Mouse (Mus musculus) neural tube, embryonic 15.5 days (tissue): Measurements from ENCODE around the gene Krt31. TPM values are rescaled to one million over a fixed set of nuclear protein-coding genes. Genes with fewer than 3 reads are reported as not detected.

ENCODE experiments used
- ATAC-seq: fragments of 200-750 bp; cut with Nextera tagmentation; 2 replicates; pipeline ENCODE4 v1.8.0; 2017; ENCODE audit warnings: mild to moderate bottlenecking, moderate TSS enrichment, moderate library complexity; ENCODE audit not compliant: low FRiP score
- H3K27ac ChIP-seq: fragments of 300-500 bp; sonication (generic); replicated peaks from 2 replicates; pipeline ENCODE4 v1.5.1; 2015; ENCODE audit warnings: mild to moderate bottlenecking, inconsistent platforms
- H3K27me3 ChIP-seq: fragments of 300-500 bp; sonication (generic); replicated peaks from 2 replicates; pipeline ENCODE4 v1.6.1; 2015; ENCODE audit warnings: inconsistent platforms
- H3K36me3 ChIP-seq: fragments of 300-500 bp; sonication (generic); 2 replicates; pipeline ENCODE4 v1.6.1; 2015; ENCODE audit warnings: inconsistent platforms
- H3K4me1 ChIP-seq: fragments of 300-500 bp; sonication (generic); 2 replicates; pipeline ENCODE4 v1.6.1; 2015; ENCODE audit warnings: inconsistent platforms
- H3K4me2 ChIP-seq: fragments of 300-500 bp; sonication (generic); 2 replicates; pipeline ENCODE4 v1.6.1; 2015; ENCODE audit warnings: inconsistent platforms, mild to moderate bottlenecking, moderate library complexity
- H3K4me3 ChIP-seq: fragments of 300-500 bp; sonication (generic); replicated peaks from 2 replicates; pipeline ENCODE4 v1.5.1; 2015; ENCODE audit warnings: mild to moderate bottlenecking, inconsistent platforms
- H3K9ac ChIP-seq: fragments of 300-500 bp; sonication (generic); replicated peaks from 2 replicates; pipeline ENCODE4 v1.6.1; 2015; ENCODE audit warnings: mild to moderate bottlenecking, inconsistent platforms
- H3K9me3 ChIP-seq: fragments of 300-500 bp; sonication (generic); replicated peaks from 2 replicates; pipeline ENCODE4 v1.6.1; 2016; ENCODE audit warnings: inconsistent platforms
- WGBS: fragments of 180-500 bp; shearing (Covaris S2); methylation state at CpG from one replicate; pipeline ENCODE4 v1.1.7; 2015; ENCODE audit warnings: mixed read lengths; 5-methylcytosine and 5-hydroxymethylcytosine counted together
- polyA plus RNA-seq: library from polyadenylated mRNA; unstranded; fragments of >200 nt; fragmentation: Nextera tagmentation; extraction: Ambion mirVana; gene quantifications from 2 replicates; pipeline ENCODE4 v1.2.1, GENCODE M21; 2015

The Krt31 gene
- polyA plus RNA-seq, 1 experiment from 2014 or later = not detected

DNA sequence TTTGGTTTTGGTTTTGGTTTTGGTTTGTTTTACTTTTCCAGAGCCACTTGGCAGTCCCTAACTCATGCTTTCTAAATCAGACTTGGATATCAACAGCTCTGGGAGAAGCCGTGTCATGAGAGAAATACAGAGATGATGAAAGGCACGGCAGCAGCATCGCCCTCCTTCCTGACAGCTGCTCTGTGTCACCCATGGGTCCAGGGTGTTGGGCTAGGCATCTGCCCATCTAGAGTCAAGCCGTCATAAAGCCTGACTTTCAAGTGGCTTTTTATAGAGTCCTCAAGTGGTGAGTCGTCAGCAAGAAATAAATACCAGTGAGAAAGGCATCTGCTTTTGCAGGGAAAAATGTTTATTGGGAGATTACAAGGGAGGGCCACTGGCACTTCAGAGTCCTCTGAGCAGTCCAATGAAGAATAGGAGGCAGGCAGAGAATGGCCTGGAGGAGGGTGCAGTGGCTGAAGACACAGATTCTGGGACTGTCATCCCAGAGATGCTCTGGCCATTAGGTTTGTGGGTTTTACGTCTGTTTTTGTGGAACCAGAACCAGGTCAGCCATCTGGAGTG, 4.0 kb downstream of the Krt31 start:
- Histone ChIP-seq H3K4me1 (no peaks in the 10 kb centered on the region), H3K9ac (no peak overlapping the region), H3K4me3 (no peak overlapping the region), H3K9me3 (no peaks in the 10 kb centered on the region), H3K4me2 (no peak overlapping the region), H3K36me3 (no peaks in the 10 kb centered on the region), H3K27ac (no peak overlapping the region), H3K27me3 (no peaks in the 10 kb centered on the region)
- no peak for ATAC-seq
- WGBS = 82% methylated on average over 6 of the region's 6 CpGs

DNA sequence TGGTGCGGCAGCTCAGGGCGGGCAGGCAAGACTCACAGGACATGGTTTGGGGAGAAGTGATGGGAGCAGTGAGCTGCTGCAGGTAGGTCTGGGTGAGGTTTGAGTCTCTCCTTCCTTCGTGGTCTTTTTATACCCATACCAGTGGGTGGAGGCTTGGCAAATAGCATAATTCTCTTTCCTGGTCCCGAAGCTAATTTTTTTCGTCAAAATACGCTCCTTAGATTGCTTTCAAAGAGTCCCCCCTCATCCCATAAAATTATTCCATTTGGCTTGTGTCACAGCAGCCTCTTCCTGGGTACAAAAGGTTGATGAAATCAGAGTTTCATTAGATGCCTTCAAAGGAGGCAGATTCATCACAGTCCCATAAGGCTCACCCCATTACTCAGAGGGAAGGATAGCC, 8.9 kb downstream of the Krt31 start, which contains the start of gene Krt34:
Krt34 (minus strand) TSS at position 101 of the 400 bp plus-strand sequence.
- Histone ChIP-seq H3K27me3 (no peaks in the 10 kb centered on the region), H3K36me3 (no peaks in the 10 kb centered on the region), H3K4me1 (no peaks in the 10 kb centered on the region), H3K9ac (no peak within 1 kb of the TSS), H3K4me2 (no peak within 1 kb of the TSS), H3K27ac (no peak within 1 kb of the TSS), H3K9me3 (no peaks in the 10 kb centered on the region), H3K4me3 (no peak within 1 kb of the TSS)
- no peak for ATAC-seq
- 85% methylated on average over 6 of the region's 6 CpGs for WGBS

DNA sequence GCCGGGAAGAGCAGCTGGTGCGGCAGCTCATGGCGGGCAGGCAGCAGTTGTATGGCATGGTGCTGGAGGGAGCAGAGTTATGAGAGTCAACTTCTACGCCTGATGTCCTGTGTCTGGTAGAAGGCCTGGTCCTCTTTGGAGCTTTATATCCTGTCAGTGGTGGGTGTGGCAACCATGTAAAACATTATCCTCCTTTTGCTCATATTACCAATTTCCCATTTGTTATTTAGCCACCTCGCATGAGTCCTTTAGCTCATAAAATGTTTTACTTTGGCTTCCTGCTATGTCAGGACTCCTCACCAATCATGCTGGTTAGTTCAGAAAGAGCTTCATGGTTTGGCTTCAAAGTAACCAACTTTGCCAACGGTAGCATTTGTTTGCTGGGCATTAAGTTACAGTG, 20.6 kb downstream of the Krt31 start, which contains the start of gene Krt33b:
Krt33b (minus strand) TSS at position 101 of the 400 bp plus-strand sequence.
- Histone ChIP-seq H3K4me3 (no peak within 1 kb of the TSS), H3K4me2 (no peak within 1 kb of the TSS), H3K36me3 (no peaks in the 10 kb centered on the region), H3K27ac (no peak within 1 kb of the TSS), H3K9ac (no peak within 1 kb of the TSS), H3K27me3 (no peaks in the 10 kb centered on the region), H3K9me3 (no peaks in the 10 kb centered on the region), H3K4me1 (no peaks in the 10 kb centered on the region)
- ATAC-seq = no peak
- whole genome bisulfite sequencing = 87% methylated on average over 6 of the region's 6 CpGs

DNA sequence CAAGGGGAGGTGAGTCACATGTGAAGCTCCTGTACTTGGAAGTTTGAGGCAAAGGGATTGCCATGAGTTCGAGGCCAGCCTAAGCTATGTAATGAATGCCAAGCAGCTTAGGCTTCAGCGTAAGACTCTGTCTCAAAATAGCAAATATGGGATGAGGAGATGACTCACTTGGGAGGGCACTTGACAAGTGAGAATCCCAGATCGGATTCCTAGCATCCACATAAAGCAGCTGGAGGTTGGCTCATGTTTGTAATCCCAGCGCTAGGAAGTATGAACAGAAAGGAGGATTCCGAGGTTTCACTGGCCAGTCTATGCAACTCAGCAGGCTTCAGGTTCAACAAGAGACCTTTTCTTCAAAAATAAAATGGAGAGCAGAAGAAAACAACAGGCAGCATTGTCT, 28.9 kb downstream of the Krt31 start:
- no peaks in the 10 kb centered on the region for H3K27me3 ChIP-seq
- 82% methylated on average over 5 of the region's 5 CpGs for WGBS
- H3K4me1 ChIP-seq = no peaks in the 10 kb centered on the region
- no peak overlapping the region for H3K9ac ChIP-seq
- ATAC-seq = no peak
- H3K27ac ChIP-seq = no peak overlapping the region
- H3K9me3 ChIP-seq = no peaks in the 10 kb centered on the region
- H3K36me3 ChIP-seq = no peaks in the 10 kb centered on the region
- no peak overlapping the region for H3K4me2 ChIP-seq
- H3K4me3 ChIP-seq = no peak overlapping the region

DNA sequence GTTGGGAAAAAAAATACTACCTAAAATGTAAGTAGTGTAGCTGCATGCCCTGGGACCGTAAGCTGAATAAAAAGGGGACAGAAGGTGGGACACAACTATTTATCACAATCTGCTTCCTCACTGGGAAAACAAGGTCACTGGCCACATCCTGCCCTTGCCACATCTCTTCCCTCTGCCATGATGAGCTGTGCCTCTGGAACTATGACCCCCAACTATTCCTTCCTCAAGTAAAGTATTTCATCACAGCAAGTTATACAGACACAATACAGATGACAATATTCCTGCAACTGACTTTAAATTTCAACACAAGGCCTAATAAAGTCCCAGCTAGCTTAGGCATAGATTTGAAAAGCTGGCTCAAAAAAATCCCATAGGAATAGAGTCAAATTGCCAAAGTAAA, 30.9 kb downstream of the Krt31 start:
- Histone ChIP-seq H3K9me3 (no peaks in the 10 kb centered on the region), H3K4me2 (no peak overlapping the region), H3K4me1 (no peaks in the 10 kb centered on the region), H3K9ac (no peak overlapping the region), H3K4me3 (no peak overlapping the region), H3K27me3 (no peaks in the 10 kb centered on the region), H3K36me3 (no peaks in the 10 kb centered on the region), H3K27ac (no peak overlapping the region)
- 94% methylated on average over 1 of the region's 1 CpGs for whole genome bisulfite sequencing
- ATAC-seq = no peak

DNA sequence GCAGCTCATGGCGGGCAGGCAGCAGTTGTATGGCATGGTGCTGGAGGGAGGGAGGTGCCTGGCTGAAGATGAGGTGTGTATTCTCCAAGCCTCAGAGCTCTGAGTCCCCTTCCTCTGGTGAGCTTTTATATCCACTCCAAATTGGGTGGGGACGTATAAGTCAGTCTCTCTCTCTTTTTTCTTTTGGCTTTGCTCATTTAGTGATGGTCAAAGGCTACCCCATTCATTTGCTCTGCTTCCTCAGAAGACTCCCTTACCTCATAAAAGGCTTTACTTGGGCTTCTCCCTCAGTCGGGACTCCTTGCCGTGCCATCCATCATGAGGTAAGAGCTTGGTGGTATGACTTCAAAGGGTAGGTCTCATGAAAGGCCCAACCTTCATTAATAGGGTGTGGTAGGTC, 34.2 kb downstream of the Krt31 start, which contains the start of gene Krt33a:
Krt33a (minus strand) TSS at position 101 of the 400 bp plus-strand sequence.
- no peak within 1 kb of the TSS for H3K9ac ChIP-seq
- 70% methylated on average over 4 of the region's 4 CpGs for WGBS
- no peaks in the 10 kb centered on the region for H3K4me1 ChIP-seq
- ATAC-seq = no peak
- no peak within 1 kb of the TSS for H3K4me2 ChIP-seq
- no peaks in the 10 kb centered on the region for H3K36me3 ChIP-seq
- no peaks in the 10 kb centered on the region for H3K9me3 ChIP-seq
- no peak within 1 kb of the TSS for H3K4me3 ChIP-seq
- H3K27me3 ChIP-seq = no peaks in the 10 kb centered on the region
- H3K27ac ChIP-seq = no peak within 1 kb of the TSS

DNA sequence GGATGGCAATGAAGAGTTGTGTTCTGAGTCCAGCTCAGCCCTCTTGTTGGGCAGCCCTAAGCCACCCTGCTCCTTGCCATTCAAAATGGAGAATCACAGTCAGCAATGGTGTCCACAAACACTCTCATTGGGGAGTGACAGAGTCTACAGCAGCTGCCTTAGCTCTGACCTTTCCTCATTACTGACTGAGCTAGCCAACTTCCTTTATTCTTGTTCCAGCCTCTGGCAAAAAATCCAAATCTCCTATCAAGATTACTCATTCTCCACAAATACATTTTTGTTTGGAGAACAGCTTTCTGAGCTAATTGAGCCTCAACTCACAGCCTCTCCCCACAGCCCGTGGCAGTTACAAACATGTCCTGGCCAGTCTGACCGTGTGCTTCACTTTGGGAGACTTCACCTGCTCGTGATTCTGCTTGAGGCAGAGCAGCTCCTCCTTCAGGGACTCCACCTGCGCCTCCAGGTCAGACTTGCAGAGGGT, 36.6 kb downstream of the Krt31 start:
- ATAC-seq = no peak
- Histone ChIP-seq H3K9ac (no peak overlapping the region), H3K4me2 (no peak overlapping the region), H3K27ac (no peak overlapping the region), H3K4me1 (no peaks in the 10 kb centered on the region), H3K9me3 (no peaks in the 10 kb centered on the region), H3K4me3 (no peak overlapping the region), H3K27me3 (no peaks in the 10 kb centered on the region), H3K36me3 (no peaks in the 10 kb centered on the region)
- 81% methylated on average over 4 of the region's 4 CpGs for WGBS

DNA sequence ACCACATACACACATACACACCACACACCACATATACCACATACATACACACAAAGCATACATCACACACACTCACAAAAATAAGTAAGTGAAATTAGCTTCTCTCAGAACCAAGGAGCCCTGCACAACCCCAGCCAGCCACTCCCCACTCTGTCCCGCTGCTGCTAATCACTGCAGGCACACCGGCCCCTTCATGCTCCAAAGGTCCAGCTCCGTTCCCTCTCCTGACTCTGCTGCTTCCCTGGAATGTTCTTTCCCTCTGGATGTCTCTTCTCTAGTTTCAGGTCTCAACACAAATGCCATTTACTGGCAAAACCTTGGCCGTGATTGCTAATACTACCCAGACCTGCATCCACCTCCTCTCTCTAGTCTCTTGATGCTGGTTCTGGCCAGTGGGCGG, 39.7 kb downstream of the Krt31 start:
- no peaks in the 10 kb centered on the region for H3K9me3 ChIP-seq
- H3K27me3 ChIP-seq = no peaks in the 10 kb centered on the region
- no peak overlapping the region for H3K4me2 ChIP-seq
- no peak overlapping the region for H3K27ac ChIP-seq
- no peak for ATAC-seq
- no peaks in the 10 kb centered on the region for H3K4me1 ChIP-seq
- H3K36me3 ChIP-seq = no peaks in the 10 kb centered on the region
- WGBS = 91% methylated on average over 5 of the region's 5 CpGs
- no peak overlapping the region for H3K4me3 ChIP-seq
- H3K9ac ChIP-seq = no peak overlapping the region

DNA sequence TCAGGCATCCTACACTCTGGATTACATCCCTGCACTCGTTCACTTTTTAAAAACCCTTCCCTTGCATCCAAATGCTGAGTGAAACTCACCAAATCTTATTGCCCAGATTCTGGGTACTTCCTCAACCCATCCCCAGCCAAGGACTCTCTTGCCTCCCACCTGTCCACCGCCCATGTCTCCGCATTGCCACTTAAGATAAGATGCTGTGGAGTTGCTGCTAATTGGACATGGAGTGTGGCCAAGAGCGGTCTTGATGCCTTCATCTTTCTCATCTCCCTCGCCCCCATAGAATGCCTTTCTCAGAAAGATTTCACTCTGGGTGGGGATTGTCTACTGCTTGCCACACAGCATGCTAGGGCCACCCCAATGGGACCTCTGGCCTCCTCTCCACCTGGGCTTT, 42.0 kb downstream of the Krt31 start:
- no peaks in the 10 kb centered on the region for H3K4me1 ChIP-seq
- no peaks in the 10 kb centered on the region for H3K9me3 ChIP-seq
- H3K36me3 ChIP-seq = no peaks in the 10 kb centered on the region
- no peaks in the 10 kb centered on the region for H3K27me3 ChIP-seq
- H3K4me3 ChIP-seq = no peak overlapping the region
- H3K9ac ChIP-seq = no peak overlapping the region
- 87% methylated on average over 5 of the region's 5 CpGs for WGBS
- H3K4me2 ChIP-seq = no peak overlapping the region
- ATAC-seq = no peak
- no peak overlapping the region for H3K27ac ChIP-seq

DNA sequence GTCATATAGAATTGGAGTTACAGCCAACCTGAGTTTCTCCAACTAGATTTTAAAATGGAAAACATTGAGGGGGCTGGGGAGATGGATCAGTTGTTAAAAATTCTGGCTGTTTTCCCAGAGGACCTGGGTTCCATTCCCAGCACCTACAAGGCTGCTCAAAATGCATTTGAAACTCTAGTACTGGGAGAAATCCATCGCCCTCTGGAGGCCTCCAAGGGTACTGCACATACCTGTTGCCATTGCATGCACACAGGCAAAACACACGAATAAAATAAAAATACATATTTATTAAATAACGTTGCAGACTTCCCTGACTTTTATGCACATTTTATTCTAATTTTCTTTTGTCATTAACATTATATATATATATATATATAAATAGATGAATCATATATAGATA, 43.7 kb downstream of the Krt31 start:
- Histone ChIP-seq H3K9ac (no peak overlapping the region), H3K9me3 (peaks cover 2% of the 10 kb centered on the region; the same call in 1 of the 2 replicates), H3K4me2 (no peak overlapping the region), H3K27me3 (no peaks in the 10 kb centered on the region), H3K4me3 (no peak overlapping the region), H3K4me1 (no peaks in the 10 kb centered on the region), H3K36me3 (no peaks in the 10 kb centered on the region), H3K27ac (no peak overlapping the region)
- ATAC-seq = no peak
- WGBS = 64% methylated on average over 3 of the region's 3 CpGs

DNA sequence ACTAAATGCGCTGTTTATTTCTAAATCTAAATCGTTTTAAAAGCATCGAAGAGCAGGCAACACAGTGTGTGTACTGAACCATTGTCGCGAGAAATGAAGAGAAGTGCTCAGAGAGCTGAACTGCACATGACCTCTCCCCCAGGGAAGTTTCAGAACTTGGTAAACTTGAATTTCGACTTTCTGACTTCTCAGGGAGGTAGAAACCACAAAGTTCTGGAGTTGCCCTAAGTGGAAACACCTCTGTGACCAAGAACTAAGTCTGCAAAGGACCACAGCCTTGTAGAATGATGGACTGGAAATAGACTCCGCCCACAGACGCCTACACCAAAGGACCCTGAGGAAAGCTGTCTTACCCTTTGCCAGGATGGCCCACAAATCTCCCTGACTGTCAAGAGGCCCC, 44.4 kb downstream of the Krt31 start:
- WGBS = 85% methylated on average over 8 of the region's 8 CpGs
- Histone ChIP-seq H3K9me3 (peaks cover 2% of the 10 kb centered on the region; the same call in 1 of the 2 replicates), H3K36me3 (no peaks in the 10 kb centered on the region), H3K4me3 (no peak overlapping the region), H3K4me1 (no peaks in the 10 kb centered on the region), H3K27ac (no peak overlapping the region), H3K4me2 (no peak overlapping the region), H3K27me3 (no peaks in the 10 kb centered on the region), H3K9ac (no peak overlapping the region)
- ATAC-seq = no peak

DNA sequence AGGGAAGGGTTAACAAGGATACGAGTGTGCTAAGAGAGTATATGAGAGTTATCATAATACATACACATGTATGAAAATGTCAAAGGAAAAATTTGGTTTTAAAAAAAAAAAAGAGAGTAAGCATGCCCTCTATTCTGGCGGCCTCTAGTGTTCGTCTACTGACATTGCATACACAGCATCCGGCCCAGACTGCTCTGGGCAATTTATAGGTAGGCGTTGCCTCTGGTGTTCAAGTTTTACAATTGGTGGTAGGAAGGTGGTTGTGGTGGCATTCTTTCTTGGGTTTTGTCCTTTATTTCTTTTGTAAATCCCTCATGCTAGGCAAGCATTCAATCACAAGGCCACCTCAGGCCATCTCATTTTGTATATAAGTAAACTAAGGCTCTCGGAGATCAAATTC, 45.5 kb downstream of the Krt31 start:
- Histone ChIP-seq H3K9me3 (peaks cover 2% of the 10 kb centered on the region; the same call in 1 of the 2 replicates), H3K9ac (no peak overlapping the region), H3K27ac (no peak overlapping the region), H3K4me2 (no peak overlapping the region), H3K4me1 (no peaks in the 10 kb centered on the region), H3K4me3 (no peak overlapping the region), H3K27me3 (no peaks in the 10 kb centered on the region), H3K36me3 (no peaks in the 10 kb centered on the region)
- no peak for ATAC-seq
- WGBS = 21% methylated on average over 6 of the region's 6 CpGs
